Mouse (Mus musculus) left cerebral cortex, postnatal 25 days (tissue): ENCODE data around the gene Pnp2. TPM values are rescaled to one million over a fixed set of nuclear protein-coding genes. Genes with fewer than 3 reads are reported as not detected.
"Not testable (repeated sequence)": the region's sequence is repeated elsewhere in the genome, so short reads cannot be mapped to it uniquely, and the experiment has no call there.

Experiments
- DNase-seq, 2 experiments: peaks; one replicate each; pipeline ENCODE4 v3.0.0; 2022; ENCODE audit warnings: low spot score in 2 of 2, mixed read lengths in 1 of 2
- intact Hi-C: fragments of 180-260 bp; cut with DNase I; formaldehyde crosslinking; loops from one replicate; pipeline ENCODE4 v1.15.1; 2025
- total RNA-seq, 2 experiments: library from RNA; stranded (reverse); gene quantifications; 2 replicates each; pipeline ENCODE4 v1.2.3; 2021

Gene Pnp2
- total RNA-seq, 2 experiments from 2014 or later: 1.1 to 1.9 TPM

DNA sequence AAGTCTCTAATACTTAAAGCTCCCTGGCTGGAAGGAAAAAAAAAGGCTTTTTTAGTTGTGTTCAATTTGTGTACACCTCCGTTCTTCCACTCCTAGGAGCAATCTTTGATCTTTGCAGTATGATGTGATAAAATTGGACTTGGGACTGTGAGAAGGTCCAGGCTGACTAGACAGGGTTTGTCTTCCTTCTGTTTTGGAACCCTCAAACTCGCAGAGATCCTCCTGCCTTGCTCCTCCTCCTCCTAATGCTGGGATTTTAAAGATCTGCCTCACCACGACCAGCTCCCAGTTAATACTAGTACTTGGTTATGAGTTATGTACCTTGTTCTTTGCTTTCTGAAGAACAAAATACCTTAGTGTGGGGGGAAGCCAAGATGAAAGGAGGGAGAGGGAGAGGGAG lies 10.3 kb upstream of the Pnp2 start:
- intact Hi-C loops, DNase-seq: not testable (repeated sequence)

DNA sequence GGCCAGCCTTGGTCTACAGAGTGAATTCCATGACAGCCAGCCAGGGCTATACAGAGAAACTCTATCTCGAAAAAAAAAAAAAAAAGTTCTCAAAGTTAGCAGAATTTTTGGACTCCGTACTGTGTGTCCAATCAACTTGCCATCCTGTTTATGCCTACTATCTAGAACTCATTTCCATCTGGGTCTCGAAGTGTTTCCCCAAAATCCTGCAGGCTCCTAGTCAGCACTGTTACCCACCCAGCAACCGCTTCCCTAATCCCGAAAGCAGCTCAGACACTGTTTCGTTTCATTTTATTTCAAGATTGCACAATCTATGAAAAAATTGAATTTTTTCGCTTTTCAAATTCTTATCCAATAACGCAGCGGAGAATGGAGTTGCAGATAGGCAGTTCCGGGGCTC lies 305 bp upstream of the Pnp2 start:
- DNase-seq: no peak
- intact Hi-C loops: no loop called here

DNA sequence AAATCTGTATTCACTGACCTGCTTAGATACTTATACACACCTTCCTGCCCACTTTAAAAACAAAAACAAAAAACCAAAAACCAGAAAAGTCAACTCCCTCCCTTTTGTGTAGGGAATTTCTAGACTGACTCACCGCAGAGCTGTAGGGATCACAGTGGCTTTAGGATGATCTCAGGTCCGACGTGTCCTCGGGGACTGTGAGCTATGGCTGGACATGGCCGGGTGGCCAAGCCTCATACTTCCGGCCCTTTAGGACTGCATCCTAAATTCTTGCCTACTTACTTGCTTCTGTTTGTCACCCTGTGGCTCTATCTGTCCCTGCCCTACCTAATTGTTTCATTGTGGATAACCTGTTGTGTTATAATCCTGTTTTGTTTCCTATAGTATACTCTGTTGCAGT lies 932 bp downstream of the Pnp2 start:
- DNase-seq, intact Hi-C loops: not testable (repeated sequence)

DNA sequence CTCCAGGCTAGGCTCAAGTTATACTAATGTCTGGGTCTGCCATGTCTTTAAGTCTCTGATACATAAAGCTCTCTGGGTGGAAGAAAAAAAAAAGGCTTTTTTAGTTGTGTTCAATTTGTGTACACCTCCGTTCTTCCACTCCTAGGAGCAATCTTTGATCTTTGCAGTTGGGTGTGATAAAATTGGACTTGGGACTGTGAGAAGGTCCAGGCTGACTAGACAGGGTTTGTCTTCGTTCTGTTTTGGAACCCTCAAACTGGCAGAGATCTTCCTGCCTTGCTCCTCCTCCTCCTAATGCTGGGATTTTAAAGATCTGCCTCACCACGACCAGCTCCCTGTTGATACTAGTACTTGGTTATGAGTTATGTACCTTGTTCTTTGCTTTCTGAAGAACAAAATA lies 1.4 kb downstream of the Pnp2 start:
- intact Hi-C loops, DNase-seq: not testable (repeated sequence)

DNA sequence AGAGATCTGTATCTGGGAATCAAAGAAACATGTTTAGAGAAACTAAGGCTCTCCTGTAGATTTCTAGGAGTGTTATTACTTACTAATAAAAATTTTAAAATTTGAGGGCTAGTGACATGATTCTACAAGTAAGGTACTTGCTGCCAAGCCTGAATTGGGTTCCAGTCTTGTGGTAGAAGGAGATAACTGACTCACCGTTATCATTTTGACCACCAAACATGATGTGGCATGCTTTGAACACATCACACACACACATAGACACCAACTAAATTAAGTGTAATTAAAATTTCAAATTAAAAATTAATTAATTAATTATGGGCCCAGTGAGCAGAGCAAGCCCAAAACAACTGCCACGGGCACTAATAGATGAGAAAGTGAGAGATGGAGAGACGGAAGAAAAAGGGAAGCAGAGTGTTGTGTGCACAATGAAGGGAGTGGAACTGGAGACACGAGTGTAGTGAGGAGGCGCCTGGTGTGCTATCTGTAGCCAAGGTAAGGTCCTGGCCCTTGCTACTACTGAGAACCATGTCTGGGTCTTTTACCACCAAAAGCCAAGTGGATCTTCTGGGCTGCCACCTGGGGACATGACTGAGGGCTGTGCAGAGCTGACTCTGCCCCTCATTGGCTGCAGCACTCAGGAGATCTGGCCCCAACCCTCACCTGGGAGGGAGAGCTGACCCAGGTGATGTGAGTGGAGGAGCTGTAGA lies 2.6 kb downstream of the Pnp2 start:
- DNase-seq, intact Hi-C loops: not testable (repeated sequence)

DNA sequence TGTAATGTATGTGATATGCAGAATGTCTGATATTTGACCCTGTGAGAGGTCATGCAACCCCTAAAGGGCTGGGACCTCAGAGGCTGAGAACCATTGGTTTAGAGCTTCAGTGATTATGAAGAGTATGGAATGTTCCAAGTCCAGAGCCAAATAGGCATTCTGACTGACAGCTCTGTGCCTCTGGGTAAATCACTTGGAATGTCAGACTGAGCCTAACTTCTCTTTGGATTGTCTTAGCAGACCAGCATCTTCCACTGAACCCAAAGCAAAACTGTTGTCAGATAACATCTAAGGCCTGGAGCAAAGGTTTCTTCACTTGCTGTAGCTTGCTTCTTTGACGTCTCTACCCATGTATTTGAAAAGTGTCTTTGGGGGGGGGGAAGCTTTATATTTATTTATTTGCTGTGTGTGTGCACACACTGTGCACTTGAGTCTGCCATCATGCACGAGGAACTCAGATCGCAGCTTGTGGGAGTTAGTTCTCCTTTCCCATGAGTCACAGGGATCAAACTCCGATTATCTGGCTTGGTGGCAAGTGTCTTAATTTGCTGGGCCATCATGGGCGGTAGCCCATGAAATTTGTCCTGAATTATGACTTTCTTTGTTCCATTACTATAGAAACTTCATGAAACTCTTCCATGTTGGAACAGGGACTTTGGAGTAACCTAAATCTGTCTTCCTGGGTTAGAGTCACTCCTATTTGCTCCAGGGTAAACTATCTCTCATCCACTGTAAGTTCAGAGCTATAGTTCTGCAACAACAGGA lies 12.6 kb downstream of the Pnp2 start:
- no peak for DNase-seq
- intact Hi-C loops: no loop called here

DNA sequence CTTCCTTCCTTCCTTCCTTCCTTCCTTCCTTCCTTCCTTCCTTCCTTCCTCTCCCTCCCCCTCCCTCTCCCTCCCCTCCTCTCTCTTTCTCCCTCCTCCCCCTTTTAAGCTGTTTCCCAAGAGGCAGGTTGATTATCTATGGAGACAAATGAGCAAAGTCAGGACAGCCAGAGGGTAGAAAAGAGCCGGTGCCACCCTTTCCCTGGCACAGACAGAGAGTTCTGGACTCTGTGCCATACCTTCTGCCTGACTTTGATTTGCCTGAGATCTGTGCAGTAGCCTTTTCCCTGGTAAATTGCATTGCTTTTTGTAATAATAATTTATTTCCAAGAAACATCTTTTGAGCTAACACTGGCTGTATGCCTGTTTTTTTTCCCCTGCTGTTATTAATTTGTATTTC lies 13.2 kb downstream of the Pnp2 start:
- DNase-seq: no peak
- intact Hi-C loops: no loop called here

DNA sequence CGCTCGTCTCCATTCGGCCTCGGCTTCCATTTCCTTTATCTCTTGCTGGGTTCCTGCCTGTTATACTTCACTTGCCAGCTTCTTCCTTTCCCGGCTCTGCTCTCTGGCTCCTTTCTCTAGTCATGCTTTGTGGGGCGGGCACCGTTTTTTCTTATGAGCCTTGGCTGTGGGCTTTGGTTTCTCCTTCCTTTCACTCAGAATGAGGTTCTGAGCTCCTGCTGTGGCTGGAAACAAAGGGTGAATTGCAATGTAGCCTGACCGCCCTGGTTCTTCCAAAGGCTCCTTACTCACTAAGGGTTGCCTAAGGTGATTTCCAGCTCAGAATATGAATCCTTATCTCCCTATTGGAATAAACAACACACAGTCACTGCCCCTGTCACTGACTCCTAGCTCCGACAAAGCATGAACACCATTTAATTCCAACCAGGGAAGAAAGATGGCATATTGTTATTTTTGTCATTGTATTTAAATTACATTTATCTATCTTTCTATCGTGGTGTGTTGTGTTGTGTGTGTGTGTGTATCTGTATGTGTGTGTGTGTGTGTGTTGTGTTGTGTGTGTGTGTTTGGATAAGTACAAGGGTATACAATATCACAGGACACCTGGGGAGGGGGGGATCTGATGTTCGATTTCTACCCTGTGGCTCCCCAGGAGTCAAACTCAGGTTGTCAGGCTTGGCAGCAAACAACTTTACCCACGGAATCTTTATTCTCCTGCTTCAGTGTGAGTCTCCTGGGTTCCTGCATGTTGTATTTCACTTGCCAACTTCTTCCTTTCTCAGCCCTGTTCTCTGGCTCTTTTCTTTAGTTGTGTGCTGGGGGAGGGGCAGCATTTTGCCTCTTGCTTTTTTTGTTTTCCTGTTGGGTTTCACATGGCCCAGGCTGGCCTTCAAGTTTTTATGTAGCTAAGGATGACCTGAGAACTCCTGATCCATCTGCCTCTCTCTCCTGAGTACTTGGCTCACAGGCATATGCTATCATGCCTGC lies 14.1 kb downstream of the Pnp2 start:
- intact Hi-C loops: no loop called here
- DNase-seq: peak; percentile 20 to 74

DNA sequence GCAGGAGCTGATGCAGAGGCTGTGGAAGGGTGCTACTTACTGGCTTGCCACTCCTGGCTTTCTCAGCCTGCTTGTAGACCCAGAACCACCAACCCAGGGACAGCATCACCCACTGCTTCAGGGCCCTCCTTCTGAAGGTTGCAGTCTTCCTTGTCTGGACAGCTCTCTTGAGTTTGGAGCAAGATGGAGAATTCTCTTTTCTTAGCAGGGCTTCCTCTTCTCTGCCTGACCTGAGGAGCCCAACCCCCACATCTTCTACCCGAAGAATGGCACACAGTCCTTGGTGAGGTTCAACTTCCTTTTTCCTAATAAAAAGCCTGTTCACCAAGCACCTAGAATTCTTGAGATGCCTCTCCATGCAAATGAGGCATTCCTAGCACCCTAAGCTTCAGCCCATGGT lies 15.0 kb downstream of the Pnp2 start:
- intact Hi-C loops: no loop called here
- no peak for DNase-seq

DNA sequence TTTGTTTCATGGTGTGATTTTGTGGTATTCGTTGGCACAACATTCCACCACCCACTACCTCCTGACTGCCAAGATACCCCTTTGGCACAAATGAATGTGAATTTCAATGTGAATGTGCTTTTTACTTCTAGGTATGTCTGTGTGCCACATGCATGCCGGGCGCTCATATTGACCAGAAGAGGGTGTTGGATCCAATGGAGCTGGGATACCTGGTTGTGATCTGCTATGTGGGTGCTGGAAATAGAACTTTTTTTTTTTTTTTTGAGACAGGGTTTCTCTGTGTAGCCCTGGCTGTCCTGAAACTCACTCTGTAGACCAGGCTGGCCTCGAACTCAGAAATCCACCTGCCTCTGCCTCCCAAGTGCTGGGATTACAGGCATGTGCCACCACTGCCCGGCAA lies 17.3 kb downstream of the Pnp2 start:
- intact Hi-C loops: not testable (repeated sequence)

DNA sequence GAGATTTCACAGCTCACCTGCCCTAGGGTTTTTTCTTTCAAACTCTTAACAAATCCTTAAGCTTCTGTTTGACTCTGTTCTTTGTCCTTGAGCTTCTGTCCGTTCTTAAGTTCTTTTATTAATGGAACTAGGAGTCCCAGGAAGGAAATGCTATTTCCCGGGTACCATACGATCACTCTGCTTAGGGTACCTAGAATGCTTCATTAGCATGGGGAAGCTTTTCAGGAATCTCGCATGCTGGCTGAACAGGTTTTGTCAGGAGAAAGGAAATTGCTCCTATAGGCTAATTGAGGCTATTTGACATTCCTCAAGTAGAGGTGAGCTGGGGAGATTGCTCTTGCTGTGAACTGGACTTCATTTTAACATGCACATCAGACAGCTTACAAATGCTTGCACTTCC lies 17.9 kb downstream of the Pnp2 start:
- DNase-seq: no peak
- intact Hi-C loops: no loop called here

More for the DNA sequence above, 17.3 kb downstream of the Pnp2 start:
- not testable (repeated sequence) for DNase-seq

DNA sequence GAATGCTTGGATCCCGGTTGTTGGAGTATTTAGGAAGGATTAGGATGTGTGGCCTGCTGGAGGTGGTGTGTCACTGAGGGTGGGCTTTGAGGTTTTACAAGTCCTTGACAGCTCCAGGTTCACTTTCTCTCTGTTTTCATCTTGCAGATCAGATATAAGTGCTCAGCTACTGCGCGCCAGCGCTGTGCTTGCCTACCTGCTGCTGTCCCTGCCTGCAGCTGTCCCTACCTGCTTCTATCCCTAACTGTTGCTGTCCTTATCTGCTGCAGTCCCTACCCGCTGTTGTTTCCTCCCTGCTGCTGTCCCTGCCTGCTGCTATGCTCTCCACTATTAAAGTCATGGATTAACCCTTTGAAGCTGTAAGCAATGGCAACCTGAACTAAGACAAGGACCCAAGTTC lies 19.2 kb downstream of the Pnp2 start:
- intact Hi-C loops: no loop called here

DNA sequence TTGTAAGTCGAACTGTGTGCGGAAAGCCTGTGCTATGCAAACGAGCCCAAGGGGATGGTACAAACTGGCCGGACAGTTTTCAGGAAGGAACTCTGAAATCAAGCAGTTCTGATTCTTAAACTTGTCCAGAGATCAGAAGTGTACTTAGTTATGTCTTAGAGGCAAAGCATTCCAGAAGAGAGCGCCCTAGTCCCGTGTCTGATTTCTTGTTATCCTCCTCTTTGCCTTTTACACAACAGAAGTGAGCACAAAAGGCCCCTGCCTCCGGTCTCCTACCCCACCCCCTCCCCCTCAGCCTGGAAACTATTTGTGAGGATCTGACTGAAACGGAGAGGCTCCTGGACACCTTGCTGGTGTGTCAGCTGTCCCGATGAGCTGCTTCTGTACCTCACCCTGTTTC lies 20.9 kb downstream of the Pnp2 start:
- DNase-seq: peak in 1 of 2 experiments; percentile 13
- intact Hi-C loops: loop anchor here (2.0 kb wide), 1 partner anchor 86 kb away; no protein-coding TSS in a partner anchor

More for the DNA sequence above, 19.2 kb downstream of the Pnp2 start:
- DNase-seq: no peak

DNA sequence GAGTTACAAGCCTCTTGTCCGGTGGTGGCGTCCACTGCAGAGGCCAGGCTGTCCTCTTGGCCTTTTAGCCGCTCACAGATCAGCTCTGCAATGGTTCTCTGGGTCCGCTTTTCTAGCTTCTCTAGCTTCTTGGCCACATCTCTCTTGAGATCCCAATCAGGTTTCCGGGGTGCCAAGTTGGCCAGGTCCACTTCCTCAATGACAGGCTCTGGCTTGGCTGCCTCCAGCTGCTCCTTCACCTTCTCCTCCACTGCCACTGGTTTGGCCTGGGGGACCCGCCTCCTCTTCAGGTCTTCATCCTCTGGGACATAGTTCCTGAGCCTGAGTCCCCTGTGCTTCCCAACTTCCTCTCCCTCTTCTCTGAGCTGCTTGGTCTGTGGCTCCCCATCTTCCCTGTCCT lies 22.7 kb downstream of the Pnp2 start:
- intact Hi-C loops, DNase-seq: not testable (repeated sequence)

DNA sequence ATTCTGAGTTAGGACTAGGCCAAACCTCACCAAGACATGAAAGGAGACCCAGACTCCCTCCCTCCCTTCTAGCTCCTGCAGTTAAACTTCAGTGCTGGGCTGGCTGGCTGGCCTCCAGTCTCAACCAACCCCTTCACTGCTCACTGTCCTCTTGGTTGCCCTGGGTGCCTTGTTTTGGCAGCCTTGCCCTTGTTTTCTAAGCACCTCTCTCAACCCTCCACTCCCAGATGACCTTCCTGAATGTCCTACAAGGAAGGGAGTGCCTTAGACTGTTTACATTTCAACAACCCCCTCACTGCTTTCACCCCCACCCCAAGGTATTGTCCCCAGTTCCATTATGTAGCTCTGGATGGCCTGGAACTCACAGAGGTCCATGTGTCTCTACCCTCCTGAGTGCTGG lies 23.8 kb downstream of the Pnp2 start:
- intact Hi-C loops: no loop called here
- DNase-seq: no peak

DNA sequence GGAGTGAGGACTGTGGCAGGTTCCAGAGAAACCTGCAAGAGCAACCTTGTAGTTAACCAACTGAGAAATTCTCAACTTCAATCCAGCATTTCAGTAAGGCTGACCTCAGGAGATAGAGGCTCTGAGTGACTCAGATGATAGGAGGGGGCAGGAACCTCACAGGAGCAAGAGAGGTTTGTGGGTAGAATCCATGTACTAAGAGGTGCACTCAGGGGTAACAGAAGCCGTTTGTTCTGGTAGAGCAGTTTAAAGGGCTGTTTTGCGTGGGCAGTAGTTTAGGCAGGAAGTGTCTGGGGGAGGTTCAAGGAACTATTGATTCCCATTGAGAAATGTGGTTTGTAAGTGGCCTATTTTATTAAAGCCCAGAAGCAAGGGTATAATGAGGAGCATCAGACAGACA lies 25.4 kb downstream of the Pnp2 start:
- intact Hi-C loops: no loop called here
- DNase-seq: no peak

DNA sequence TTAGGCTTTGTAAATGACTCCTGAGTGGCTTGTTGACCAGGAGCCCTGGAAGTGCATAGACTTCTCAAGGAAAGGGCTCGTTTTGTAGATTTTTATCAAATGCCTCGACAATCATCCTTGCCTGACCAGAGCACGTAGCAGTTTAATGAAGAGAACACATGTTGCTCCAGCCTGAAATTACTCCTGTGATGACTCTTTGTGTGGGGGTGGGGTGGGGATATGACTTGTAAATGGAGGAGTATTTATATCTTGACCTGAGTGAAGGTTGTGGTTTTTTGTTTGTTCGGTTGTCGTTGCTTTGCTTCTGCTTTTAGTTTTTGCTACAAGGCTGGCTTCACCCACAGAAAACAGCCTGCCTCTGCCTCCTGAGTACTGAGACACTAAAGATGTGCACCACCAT lies 26.0 kb downstream of the Pnp2 start:
- intact Hi-C loops: no loop called here

DNA sequence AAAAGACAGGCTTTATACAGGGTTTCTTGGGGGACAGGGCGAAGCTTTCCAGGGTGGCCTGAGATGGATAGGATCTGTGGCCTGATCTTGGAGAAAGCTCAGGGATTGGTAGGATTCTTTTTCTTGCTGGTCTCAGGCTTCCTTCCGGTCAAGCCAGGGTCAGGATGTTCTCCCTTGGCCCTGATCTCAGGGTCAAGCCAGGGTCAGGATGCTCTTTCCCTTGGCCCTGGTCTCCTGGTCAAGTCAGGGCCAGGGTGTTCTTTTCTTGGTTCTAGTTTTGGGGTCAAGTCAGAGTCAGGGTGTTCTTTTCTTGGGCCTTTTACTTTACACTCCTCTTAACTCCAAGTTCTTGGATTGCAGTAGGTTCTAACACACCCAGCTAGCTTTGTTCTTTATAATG lies 31.9 kb downstream of the Pnp2 start:
- no peak for DNase-seq
- intact Hi-C loops: loop anchor here (5.0 kb wide), 1 partner anchor 35 kb away; no protein-coding TSS in a partner anchor

More for the DNA sequence above, 26.0 kb downstream of the Pnp2 start:
- DNase-seq: no peak

DNA sequence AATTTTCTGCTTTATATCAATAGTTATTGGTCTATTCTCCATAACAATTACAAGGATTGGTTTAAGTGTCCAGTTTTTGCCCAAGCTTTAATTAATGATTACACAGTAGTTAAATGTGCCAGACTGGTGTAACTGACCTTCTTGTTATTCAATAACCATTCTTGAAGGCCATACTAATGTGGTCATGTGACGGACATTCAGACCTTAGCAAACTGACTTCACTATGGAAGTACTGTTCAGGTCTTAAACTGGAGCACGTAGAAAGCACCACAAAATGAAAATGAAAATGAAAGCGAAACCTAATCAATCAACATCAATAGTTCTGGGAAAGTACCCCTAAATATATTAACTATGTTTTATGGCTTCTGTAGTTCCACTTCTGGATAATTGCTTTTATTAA lies 35.2 kb downstream of the Pnp2 start:
- no peak for DNase-seq
- intact Hi-C loops: no loop called here

DNA sequence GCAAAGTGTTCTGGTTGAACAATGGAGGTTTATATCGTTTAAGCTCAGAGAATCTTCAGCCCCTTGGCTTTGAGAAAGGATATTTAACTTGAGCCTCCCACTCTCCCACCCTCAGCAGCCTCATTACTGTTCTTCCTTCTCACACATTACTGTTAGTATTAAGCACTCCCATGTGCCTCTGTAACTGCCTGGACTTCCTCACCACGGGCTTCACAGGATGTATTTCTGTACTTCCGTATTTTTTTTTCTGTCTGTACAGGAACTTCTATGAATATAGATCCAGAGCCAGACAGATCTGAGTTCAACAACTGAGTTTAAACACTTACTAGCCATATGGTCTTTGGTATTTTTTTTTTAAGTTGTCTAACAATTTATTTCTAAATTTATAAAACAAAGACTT lies 41.3 kb downstream of the Pnp2 start:
- intact Hi-C loops: no loop called here
- peak in 1 of 2 experiments; percentile 24 for DNase-seq
